Mouse (Mus musculus) embryonic facial prominence, embryonic 13.5 days (tissue): ENCODE measurements around the gene Kras. TPM values are rescaled to one million over a fixed set of nuclear protein-coding genes. Genes with fewer than 3 reads are reported as not detected.

ENCODE experiments used
- ATAC-seq: fragments of 200-750 bp; cut with Nextera tagmentation; 2 replicates; pipeline ENCODE4 v1.8.0; 2017; ENCODE audit warnings: low read depth; ENCODE audit not compliant: insufficient number of reproducible peaks, insufficient read depth, low FRiP score, low TSS enrichment
- H3K27ac ChIP-seq: fragments of 300-500 bp; sonication (generic); 2 replicates; pipeline ENCODE4 v1.5.1; 2015; ENCODE audit warnings: moderate library complexity, mild to moderate bottlenecking, inconsistent platforms
- H3K27me3 ChIP-seq: fragments of 300-500 bp; sonication (generic); 2 replicates; pipeline ENCODE4 v1.6.1; 2015; ENCODE audit warnings: mild to moderate bottlenecking, inconsistent platforms
- H3K36me3 ChIP-seq: fragments of 300-500 bp; sonication (generic); 2 replicates; pipeline ENCODE4 v1.6.1; 2015; ENCODE audit warnings: mild to moderate bottlenecking, inconsistent platforms
- H3K4me1 ChIP-seq: fragments of 300-500 bp; sonication (generic); 2 replicates; pipeline ENCODE4 v1.6.1; 2015; ENCODE audit warnings: inconsistent platforms
- H3K4me2 ChIP-seq: fragments of 300-500 bp; sonication (generic); 2 replicates; pipeline ENCODE4 v1.6.1; 2015; ENCODE audit warnings: moderate library complexity, mild to moderate bottlenecking, inconsistent platforms
- H3K4me3 ChIP-seq: fragments of 300-500 bp; sonication (generic); 2 replicates; pipeline ENCODE4 v1.5.1; 2015; ENCODE audit warnings: mild to moderate bottlenecking, inconsistent platforms
- H3K9ac ChIP-seq: fragments of 300-500 bp; sonication (generic); 2 replicates; pipeline ENCODE4 v1.6.1; 2015; ENCODE audit warnings: mild to moderate bottlenecking, inconsistent platforms
- H3K9me3 ChIP-seq: fragments of 300-500 bp; sonication (generic); 2 replicates; pipeline ENCODE4 v1.6.1; 2016; ENCODE audit warnings: inconsistent platforms
- WGBS: fragments of 180-500 bp; shearing (Covaris S2); methylation state at CpG from one replicate; pipeline ENCODE4 v1.1.7; 2015; ENCODE audit warnings: mixed read lengths; 5-methylcytosine and 5-hydroxymethylcytosine counted together
- polyA plus RNA-seq: library from polyadenylated mRNA; unstranded; fragments of >200 nt; fragmentation: Nextera tagmentation; extraction: Ambion mirVana; gene quantifications from 2 replicates; pipeline ENCODE4 v1.2.1, GENCODE M21; 2015

The Kras gene
- polyA plus RNA-seq, result 68.5 and 70.6 TPM in 2 replicates

GRCm38 (mm10) chr6:145250185-145250791 lies at the start of gene Kras:
Kras (minus strand) TSS chr6:145250239.
- Histone ChIP-seq H3K27ac (peak within 1 kb of the TSS; percentile 86), H3K4me1 (peaks cover 10% of the 10 kb centered on the region), H3K9ac (peak within 1 kb of the TSS; percentile 95), H3K4me3 (peak within 1 kb of the TSS; percentile 93), H3K36me3 (peaks cover 11% of the 10 kb centered on the region), H3K4me2 (peak within 1 kb of the TSS; percentile 77), H3K27me3 (no peaks in the 10 kb centered on the region), H3K9me3 (no peaks in the 10 kb centered on the region)
- ATAC-seq, result peak; percentile 91
- under 1% methylated on average over 62 of the region's 83 CpGs for WGBS

GRCm38 (mm10) chr6:145297626-145298025 lies 47.6 kb upstream of the Kras start:
- no peak for ATAC-seq
- 0 out of 2 replicates have a peak overlapping the region, but pooled peaks have one; percentile 12 for H3K27ac ChIP-seq
- 47% methylated on average over 7 of the region's 7 CpGs for WGBS
- no peaks in the 10 kb centered on the region for H3K27me3 ChIP-seq
- H3K9ac ChIP-seq, result no peak overlapping the region
- no peaks in the 10 kb centered on the region for H3K9me3 ChIP-seq
- H3K4me2 ChIP-seq, result no peak overlapping the region
- no peak overlapping the region for H3K4me3 ChIP-seq
- no peaks in the 10 kb centered on the region for H3K36me3 ChIP-seq
- peaks cover 30% of the 10 kb centered on the region for H3K4me1 ChIP-seq

- WGBS, result 55% methylated on average over 7 of the region's 7 CpGs
- Histone ChIP-seq H3K4me1 (peaks cover 31% of the 10 kb centered on the region), H3K27me3 (no peaks in the 10 kb centered on the region), H3K9me3 (no peaks in the 10 kb centered on the region), H3K9ac (no peak overlapping the region), H3K4me2 (no peak overlapping the region), H3K36me3 (no peaks in the 10 kb centered on the region), H3K4me3 (no peak overlapping the region), H3K27ac (no peak overlapping the region)
- ATAC-seq, result no peak
Observed at GRCm38 (mm10) chr6:145296979-145297378, 46.9 kb upstream of the Kras start.

- Histone ChIP-seq H3K36me3 (no peaks in the 10 kb centered on the region), H3K27me3 (no peaks in the 10 kb centered on the region), H3K4me3 (no peak overlapping the region), H3K27ac (no peak overlapping the region), H3K4me1 (peaks cover 45% of the 10 kb centered on the region), H3K4me2 (no peak overlapping the region), H3K9ac (no peak overlapping the region), H3K9me3 (no peaks in the 10 kb centered on the region)
- no peak for ATAC-seq
- WGBS, result 71% methylated on average over 11 of the region's 11 CpGs
Observed at GRCm38 (mm10) chr6:145295171-145295570, 45.1 kb upstream of the Kras start.

- Histone ChIP-seq H3K27me3 (no peaks in the 10 kb centered on the region), H3K36me3 (no peaks in the 10 kb centered on the region), H3K4me3 (no peak overlapping the region), H3K27ac (no peak overlapping the region), H3K9ac (no peak overlapping the region), H3K9me3 (no peaks in the 10 kb centered on the region), H3K4me1 (peaks cover 42% of the 10 kb centered on the region), H3K4me2 (no peak overlapping the region)
- WGBS, result 79% methylated on average over 6 of the region's 6 CpGs
- no peak for ATAC-seq
Observed at GRCm38 (mm10) chr6:145293156-145293555, 43.1 kb upstream of the Kras start.

GRCm38 (mm10) chr6:145291383-145292289 lies 41.6 kb upstream of the Kras start:
- H3K27ac ChIP-seq, result peak overlapping the region; percentile 74
- no peaks in the 10 kb centered on the region for H3K27me3 ChIP-seq
- peaks cover 27% of the 10 kb centered on the region for H3K4me1 ChIP-seq
- ATAC-seq, result 0 out of 2 replicates have a peak, but pooled peaks have one; percentile 41
- H3K9ac ChIP-seq, result no peak overlapping the region
- no peaks in the 10 kb centered on the region for H3K36me3 ChIP-seq
- peak overlapping the region; percentile 14; the same call in 1 of the 2 replicates for H3K4me2 ChIP-seq
- H3K9me3 ChIP-seq, result no peaks in the 10 kb centered on the region
- 34% methylated on average over 13 of the region's 13 CpGs for WGBS
- no peak overlapping the region for H3K4me3 ChIP-seq

GRCm38 (mm10) chr6:145285656-145286055 lies 35.6 kb upstream of the Kras start:
- Histone ChIP-seq H3K9me3 (no peaks in the 10 kb centered on the region), H3K4me3 (no peak overlapping the region), H3K27ac (no peak overlapping the region), H3K4me1 (peaks cover 4% of the 10 kb centered on the region; the same call in 1 of the 2 replicates), H3K27me3 (no peaks in the 10 kb centered on the region), H3K9ac (no peak overlapping the region), H3K36me3 (no peaks in the 10 kb centered on the region), H3K4me2 (no peak overlapping the region)
- 65% methylated on average over 4 of the region's 4 CpGs for WGBS
- no peak for ATAC-seq

GRCm38 (mm10) chr6:145284286-145284685 lies 34.2 kb upstream of the Kras start:
- H3K4me1 ChIP-seq, result no peaks in the 10 kb centered on the region; the same call in 1 of the 2 replicates
- 89% methylated on average over 8 of the region's 8 CpGs for WGBS
- no peak for ATAC-seq

GRCm38 (mm10) chr6:145277138-145277763 lies 27.2 kb upstream of the Kras start:
- Histone ChIP-seq H3K4me2 (no peak overlapping the region; the same call in 1 of the 2 replicates), H3K4me1 (peaks cover 14% of the 10 kb centered on the region), H3K27ac (no peak overlapping the region), H3K9ac (no peak overlapping the region), H3K4me3 (no peak overlapping the region), H3K36me3 (no peaks in the 10 kb centered on the region), H3K27me3 (peaks cover 18% of the 10 kb centered on the region), H3K9me3 (no peaks in the 10 kb centered on the region)
- WGBS, result 53% methylated on average over 9 of the region's 9 CpGs
- ATAC-seq, result no peak

More at GRCm38 (mm10) chr6:145284286-145284685, 34.2 kb upstream of the Kras start:
- no peak overlapping the region for H3K27ac ChIP-seq
- no peaks in the 10 kb centered on the region for H3K9me3 ChIP-seq
- H3K27me3 ChIP-seq, result no peaks in the 10 kb centered on the region
- H3K9ac ChIP-seq, result no peak overlapping the region
- no peak overlapping the region for H3K4me3 ChIP-seq
- H3K4me2 ChIP-seq, result no peak overlapping the region
- no peaks in the 10 kb centered on the region for H3K36me3 ChIP-seq

- H3K9ac ChIP-seq, result no peak overlapping the region
Observed at GRCm38 (mm10) chr6:145276265-145276780, 26.3 kb upstream of the Kras start.

GRCm38 (mm10) chr6:145275586-145276219 lies 25.7 kb upstream of the Kras start:
- Histone ChIP-seq H3K9me3 (no peaks in the 10 kb centered on the region), H3K9ac (no peak overlapping the region), H3K4me1 (peaks cover 14% of the 10 kb centered on the region), H3K27ac (no peak overlapping the region), H3K27me3 (peaks cover 18% of the 10 kb centered on the region), H3K36me3 (no peaks in the 10 kb centered on the region), H3K4me2 (peak overlapping the region; percentile 48), H3K4me3 (no peak overlapping the region)
- 46% methylated on average over 6 of the region's 6 CpGs for WGBS
- no peak for ATAC-seq

More at GRCm38 (mm10) chr6:145276265-145276780, 26.3 kb upstream of the Kras start:
- H3K36me3 ChIP-seq, result no peaks in the 10 kb centered on the region
- peaks cover 14% of the 10 kb centered on the region for H3K4me1 ChIP-seq
- 4% methylated on average over 17 of the region's 17 CpGs for WGBS
- ATAC-seq, result no peak
- H3K4me3 ChIP-seq, result peak overlapping the region; percentile 1; the same call in 1 of the 2 replicates
- peak overlapping the region; percentile 48 for H3K4me2 ChIP-seq
- H3K27me3 ChIP-seq, result peaks cover 18% of the 10 kb centered on the region
- H3K27ac ChIP-seq, result no peak overlapping the region
- H3K9me3 ChIP-seq, result no peaks in the 10 kb centered on the region
